Mouse (Mus musculus) kidney, postnatal 14 days (tissue): ENCODE results near the gene Cbfa2t3.

Source experiments
- DNase-seq: peaks from one replicate; pipeline ENCODE4 v3.0.0; 2022; ENCODE audit warnings: mixed read lengths

Gene Cbfa2t3

DNA sequence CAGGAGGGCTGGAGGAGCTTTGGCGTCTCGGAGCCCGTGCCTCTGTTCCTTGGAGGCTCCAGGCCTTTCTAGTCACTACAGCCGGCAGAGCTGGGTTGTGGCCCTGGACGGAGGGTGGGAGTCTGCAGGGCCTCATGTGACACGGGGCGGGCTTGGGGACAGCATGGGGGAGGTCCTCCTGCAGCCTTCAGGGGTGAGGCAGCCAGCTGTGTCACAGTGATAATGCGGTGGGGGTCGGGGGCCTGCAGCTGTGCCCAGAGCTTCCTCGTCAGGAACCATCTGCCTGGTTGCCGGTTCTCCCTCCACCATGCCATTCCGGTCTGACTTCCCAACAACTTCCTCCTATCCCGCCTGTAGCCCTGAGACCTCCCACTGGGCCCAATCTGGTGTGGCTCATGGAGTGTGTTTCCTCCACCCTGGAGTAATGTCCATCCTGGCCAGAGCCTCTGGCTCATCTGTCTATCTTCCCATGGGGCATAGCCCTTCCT, at the start of gene Cbfa2t3:
TSS of gene Cbfa2t3 (minus strand) at position 105 of the 488 bp plus-strand sequence.
- DNase-seq: peak; percentile 70

DNA sequence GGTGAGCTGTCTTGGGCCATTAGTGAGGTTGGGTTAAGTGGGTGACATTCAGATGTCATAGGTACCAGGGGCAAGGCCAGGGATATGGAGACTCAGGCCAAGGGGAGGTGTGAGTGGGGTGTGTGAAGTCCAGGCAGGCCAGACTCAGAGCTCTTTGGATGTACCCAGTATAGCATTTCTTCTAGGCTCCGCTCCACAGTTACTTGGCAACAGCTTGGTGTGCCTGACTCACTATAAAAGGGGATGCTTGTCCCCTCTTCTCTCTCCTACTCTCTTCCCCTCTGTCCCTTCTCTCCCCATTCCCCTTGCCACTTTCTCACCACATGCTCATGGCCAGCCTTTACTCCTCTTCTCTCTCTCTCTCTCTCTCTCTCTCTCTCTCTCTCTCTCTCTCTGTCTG, 48.9 kb upstream of the Cbfa2t3 start:
- DNase-seq: no peak

DNA sequence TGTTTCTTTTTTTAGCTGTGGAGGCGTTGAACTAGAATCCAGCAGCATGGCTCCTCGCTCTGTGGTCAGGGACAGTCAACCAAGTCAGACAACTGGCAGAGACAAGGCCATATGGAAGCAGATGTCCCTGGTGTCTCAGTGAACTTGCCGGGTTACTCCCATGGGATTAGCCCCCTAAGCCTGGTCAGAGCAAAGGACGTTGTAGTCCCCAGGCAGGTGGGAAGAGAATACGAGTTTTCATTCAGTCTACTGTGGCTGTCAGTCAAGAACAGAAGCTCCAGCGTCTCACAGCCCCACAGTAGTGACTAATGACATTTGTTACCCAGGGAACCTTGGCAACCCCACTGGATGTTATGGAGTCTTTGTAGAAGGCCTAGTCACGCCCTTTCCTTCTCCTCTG, 47.5 kb upstream of the Cbfa2t3 start:
- no peak for DNase-seq

DNA sequence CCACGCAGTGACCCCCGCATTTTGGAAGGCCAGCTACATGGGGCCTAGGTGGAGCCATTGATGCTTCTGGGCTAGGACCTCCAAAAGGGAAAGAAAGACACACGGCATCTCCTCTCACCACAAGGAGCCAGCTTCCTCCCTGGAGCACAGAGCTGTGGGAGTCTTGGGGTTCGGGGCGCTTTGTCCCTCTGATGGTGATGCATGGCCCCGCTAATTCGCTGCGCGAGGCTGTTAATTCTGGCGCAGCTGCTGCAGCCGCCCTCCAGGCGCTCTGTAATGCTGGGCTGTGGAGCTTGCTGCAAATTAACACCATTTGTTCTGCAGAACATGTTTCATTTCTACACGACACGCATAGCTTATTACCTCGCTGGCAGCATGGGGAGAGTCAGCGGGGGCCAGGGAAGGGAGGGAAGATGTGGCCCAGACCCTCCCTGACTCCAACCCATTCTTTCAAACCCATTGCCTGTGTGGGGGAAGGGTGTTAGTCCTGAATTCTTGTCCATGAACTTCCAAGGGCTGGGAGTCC, 46.9 kb upstream of the Cbfa2t3 start:
- DNase-seq: no peak

DNA sequence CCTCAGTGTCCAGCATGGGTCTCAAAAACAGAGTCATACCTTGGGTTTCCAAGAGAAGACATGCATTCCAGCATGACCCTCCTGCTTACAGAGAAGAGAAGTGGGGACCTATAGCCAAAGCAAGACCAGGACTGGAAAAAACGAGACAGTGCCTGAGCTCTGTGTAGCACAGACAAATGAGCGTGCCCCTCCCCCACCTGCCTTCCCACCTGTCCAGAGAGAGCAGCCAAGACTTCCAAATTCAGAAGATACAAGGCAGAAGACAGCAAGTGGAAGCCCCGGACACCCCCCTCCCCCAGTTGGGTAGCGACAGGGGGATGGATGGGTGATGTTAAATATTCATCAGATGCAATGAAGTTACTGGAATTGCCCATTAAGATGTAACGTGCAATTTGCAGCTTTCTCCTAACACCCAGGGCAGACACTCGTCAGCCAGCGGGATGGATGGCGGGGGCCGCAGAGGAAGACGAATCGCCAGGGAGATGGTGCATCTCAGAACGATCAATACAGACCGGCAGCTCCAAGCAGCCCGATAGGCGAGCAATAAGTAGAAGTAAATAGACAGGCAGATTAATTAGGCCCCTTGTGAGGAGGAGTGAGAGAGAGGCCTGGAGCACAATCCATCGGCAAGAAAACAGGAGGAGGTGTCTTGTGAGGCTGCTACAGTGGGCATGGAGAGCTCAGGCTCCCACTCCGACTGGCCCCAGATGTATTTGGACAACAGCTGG, 46.3 kb upstream of the Cbfa2t3 start:
- DNase-seq: no peak

DNA sequence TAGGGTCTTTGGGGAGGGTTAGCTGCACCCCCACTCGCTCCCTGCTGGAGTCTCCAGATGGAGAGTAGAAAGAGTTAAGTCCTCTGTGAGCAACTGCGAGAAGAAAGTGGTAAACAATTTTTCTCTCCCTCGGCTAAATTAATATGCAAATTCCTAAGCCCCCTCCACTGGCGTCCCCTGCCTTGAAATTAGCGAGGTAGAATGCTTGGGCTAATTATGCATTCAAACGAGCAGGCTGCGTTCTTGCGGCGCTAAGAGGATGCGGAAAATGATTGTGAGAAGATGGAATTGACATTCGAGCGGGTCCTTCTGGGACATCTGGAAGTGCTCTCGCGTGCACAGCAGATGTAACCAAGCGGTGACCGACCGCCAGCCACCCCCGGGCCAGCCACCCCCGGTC, 43.6 kb upstream of the Cbfa2t3 start:
- no peak for DNase-seq

DNA sequence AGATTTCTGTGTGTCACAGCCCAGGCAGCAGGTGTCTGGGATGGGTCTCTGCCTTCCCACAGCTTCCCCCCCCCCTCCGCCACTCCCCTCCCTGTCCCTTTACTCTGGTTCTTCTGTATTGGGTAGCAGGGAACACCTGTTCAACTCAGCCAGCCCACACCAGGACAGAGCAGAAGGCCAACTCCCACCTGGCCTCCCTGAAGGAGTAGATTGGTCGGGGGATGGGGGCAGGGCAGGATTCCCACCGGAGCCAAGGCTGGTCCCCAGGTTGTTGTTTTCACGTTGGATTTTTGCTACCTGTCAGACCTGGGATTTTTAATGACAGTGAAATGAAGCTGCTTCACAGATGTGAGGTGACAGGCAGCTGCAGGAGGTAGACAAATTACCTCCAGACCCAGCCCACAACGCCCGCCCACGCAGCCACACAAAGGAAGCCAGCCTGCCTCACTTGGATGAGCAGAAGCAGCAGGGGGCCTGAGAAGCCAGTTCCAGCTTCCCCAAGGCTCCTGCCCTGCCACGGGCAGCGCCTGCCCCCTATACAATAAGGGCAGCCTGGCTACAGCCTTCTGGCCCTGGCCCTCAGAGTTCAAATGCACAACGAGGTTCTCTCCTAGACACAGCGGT, 40.3 kb upstream of the Cbfa2t3 start:
- no peak for DNase-seq

DNA sequence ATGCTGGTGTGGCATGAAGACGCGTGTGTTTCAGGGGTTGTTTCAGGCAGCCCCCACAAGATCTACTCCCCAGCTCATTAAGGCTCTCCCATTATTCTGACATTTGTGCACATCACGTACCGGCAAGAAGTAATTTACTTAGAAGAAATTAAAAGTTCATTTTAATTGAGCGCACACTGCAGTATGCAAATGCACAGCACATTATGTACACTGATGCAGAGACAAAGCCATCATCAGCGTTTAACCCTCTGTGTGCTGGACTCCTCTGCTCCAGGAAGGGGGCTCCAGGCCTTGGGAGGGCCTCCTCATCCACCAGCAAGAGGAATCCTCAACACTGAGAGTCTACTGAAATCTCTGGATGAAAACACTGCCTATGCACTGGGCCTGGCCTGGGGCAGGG, 39.0 kb upstream of the Cbfa2t3 start:
- no peak for DNase-seq

DNA sequence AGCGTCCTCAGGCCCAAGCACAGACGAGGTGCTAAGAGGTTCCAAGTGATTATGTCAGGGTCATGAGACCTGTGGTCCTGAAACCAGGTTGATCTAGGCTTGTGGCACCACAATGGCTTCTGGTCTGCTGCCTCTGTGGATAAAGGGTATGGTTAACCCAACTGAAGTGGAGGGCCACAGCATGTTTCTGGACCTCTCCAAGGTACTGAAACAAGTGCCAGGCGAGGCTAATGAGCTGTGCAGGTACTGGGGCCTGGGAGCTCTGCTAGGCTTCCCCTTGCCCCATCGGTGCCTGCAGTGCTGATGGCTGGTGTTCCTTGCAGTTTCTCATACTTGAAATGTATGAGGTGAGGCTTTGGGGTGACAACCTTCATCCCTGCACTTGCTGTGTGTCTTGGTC, 38.2 kb upstream of the Cbfa2t3 start:
- no peak for DNase-seq

DNA sequence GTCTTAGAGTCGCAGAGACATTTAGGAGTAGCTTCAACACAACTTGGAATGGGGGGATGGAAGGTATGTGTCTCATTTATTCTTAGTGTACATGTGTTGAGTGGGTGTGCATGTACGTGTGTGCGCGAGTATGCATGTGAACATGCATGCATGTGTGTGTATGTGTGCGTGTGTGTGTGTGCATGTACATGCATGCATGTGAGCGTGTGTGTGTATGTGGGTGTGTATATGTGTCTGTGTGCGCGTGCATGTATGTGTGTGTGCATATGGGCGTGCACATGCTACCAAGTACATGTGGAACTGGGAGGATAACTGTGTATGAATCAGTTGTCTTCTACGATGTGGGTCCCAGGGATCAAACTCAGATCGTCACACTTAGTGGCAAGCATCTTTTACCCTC, 37.7 kb upstream of the Cbfa2t3 start:
- DNase-seq: no peak

DNA sequence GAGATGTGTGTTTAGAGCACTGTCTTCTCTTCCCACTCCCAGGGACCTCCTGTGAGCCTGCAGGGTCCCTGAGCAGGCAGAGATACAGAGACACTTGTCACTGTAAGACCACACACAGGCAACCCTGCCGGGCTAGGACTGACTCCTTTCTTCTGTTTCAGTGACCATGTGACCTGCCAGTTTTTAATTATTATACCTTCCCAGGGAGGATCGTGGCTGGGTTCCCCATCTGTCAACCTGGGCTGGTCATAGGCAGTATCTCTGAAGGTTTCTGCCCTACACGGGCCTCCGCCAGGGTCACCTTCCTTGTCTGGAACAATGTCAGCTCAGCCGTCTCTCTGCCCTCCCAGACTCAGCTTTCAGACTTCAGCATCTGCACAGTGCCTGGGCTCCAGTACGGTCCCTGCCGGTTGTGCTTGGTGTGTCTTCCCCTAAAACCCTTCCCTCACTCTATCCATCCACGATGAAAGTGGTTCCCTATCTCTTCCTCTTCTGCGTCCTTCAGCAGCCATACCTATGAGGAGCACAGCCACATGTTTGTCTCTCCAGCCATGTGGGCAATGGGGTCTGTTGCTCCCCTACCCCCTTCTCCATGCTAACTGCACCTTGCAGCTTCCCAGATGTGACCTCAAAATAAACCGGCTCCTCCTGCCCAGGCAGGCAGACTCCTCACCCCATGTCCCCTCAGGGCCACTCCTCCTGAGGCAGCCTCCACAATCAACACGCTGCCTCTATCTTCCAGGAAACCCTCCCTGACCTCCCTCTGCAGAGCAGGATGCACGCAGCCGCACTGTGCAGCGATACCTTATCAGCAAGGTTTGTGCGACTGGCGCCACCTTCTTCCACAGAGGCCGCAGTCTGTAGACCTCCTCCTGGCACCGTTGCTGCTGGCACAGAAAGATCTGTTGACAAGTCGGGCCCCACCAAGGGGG, 36.9 kb upstream of the Cbfa2t3 start:
- DNase-seq: no peak

DNA sequence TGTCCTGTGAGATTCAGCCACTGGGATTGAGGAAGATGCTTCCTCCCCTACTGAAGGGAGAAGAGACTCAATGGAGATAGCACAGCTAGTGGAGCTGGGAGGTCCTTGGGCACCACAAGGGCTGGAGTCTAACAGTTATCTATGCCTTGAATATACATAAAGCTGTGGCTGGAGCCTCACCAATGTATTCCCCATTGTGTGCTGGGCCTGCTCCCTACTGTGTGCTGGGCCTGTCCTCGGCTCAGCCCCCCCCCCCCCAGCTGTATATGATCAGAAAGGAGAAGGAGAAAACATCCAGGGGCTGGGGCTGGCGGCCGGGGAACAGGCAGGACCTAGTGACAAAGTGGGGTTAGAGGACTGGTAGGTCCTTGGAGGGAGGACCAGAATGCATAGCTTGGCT, 36.2 kb upstream of the Cbfa2t3 start:
- DNase-seq: no peak

DNA sequence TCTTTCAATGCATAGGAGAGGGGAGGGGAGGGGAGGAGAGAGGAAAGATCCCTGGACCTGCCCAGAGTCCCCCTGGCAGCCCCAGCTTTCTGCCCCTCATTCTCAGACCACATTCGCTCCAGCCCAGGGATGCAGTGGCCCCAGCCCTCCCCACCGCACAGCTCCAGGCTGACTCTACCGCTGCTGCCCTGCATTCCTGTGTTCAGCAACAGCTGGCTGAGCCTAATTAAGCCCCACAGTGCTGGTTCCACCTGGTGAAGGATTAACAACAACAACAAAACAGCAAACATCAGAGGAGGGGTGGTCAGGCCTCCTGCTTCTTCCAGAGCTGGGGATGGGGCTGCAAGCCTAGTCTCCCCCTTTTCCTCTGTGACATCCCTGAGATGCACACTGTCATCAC, 29.7 kb upstream of the Cbfa2t3 start:
- no peak for DNase-seq

DNA sequence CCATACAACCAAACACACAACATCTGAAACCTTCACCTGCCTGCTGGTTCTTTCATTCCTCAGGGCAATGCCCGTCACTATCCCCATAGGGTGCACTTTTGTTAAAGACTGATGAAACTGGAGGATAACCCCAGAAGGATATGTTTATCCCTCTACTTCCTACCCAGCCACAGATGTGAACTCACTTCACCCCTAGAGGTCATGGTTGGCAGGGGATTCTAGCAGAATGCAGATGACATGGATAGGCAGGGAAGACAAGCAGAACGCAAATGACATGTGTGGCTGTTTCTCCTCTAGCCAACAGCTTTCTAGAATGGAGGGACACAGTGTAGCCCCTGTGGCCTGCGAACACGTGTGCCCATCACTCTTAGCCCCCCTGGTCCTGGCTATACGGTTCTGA, 28.5 kb upstream of the Cbfa2t3 start:
- no peak for DNase-seq

DNA sequence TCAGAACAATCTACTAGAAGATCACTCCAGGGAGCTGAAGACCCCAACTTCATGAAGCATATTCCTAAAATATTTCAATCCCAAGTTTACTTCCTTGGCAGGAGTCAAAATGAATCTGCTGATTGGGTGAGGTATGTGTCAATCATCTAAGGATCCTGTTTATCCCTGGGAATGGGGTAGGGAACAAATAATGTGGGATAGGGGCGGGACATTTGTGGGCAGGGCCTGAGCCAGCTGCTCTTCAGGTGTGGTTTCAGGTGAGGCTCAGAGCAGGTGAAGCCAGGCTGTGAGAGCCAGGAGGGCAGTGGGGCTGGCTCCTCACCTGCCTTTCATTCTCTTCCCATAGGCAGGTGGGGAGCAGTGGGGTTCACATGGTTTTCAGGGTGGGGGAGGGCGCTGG, 27.9 kb upstream of the Cbfa2t3 start:
- DNase-seq: no peak

DNA sequence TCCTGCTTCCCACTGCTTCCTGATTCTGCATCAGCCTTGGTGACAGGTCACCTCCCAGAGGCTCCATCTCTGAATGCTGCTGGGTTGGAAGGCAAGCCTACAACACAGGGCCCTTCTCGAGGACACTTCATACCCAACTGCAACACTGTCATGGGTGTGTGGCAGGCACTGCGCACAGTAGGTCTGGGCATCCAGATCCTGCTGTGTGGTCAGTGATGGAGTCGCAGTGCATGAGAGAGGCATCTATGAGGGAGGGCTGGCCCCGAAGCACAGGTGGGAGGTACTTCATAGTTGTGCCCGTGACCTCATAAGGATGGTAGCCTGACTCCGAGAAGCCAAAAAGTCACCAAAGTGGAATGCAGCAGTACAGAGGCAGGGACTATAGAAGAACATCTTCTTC, 26.3 kb upstream of the Cbfa2t3 start:
- DNase-seq: no peak

DNA sequence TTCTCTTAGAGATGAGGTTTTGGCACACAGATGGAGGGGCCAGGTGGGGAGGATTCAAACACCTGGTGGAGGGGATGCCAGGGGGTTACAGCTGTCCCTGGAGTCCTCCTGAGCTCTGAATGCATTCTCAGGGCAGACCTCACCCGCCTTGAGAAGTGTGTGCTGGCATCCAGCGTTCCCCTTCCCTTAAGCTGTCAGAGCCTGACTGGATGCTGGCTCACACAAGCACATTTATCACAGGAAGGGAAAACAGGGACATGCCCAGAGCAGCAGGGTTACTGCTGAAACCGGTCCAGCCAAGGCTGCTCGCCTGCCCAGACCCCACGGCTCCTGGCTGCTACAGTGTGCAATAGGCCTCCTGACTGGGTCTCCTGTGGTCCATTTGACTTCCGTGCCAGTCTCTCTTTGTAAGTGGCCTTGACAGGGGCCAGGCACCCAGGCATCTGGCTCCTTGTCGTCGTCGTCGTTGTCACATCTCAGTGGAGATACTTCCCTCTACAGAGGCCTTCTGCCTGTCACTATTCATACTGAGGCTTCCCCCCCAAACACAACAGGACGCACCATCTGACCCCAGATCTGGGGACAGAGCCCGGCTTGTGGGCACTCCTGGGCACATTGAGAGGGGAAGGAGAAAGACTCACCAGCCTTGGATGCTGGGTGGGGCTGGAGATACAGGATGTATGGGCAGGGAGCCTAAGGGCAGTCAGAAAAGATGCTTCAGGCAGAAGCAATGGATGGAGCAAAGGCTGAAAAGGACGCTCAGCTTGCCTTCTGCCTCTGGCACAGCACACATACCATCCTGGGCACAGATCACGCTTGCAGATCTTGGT, 22.1 kb upstream of the Cbfa2t3 start:
- no peak for DNase-seq

DNA sequence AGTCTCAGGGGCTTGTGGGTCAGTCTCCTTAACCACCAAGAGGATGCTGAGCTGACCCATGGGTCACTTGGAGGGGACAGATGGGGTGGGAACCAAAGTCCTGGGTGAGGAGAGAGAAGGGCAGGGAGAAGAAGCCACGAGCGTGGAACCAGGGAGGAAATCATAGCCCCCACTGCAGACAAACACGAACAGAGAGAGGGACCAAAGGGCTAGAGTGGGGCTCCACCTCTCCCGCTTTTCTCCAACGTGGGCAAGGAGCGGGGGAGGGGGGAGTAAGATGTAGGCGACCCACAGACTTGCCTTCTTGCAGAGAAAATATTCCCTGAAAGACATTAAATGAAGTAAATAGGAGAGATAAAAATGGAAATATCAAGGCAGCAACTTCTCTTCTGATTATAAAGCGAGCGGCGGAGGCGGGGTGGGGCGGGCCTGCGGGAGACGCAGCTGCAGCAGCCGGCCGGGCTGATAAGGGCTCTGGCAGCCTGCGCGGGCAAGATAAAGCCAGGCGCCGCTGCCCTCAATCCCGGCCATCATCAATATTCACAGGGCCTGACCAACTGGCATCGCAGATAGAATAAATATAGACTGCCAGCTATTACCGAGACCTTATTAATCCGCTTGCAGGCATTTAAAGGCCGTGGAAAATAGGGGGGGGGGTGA, 21.3 kb upstream of the Cbfa2t3 start:
- DNase-seq: no peak

DNA sequence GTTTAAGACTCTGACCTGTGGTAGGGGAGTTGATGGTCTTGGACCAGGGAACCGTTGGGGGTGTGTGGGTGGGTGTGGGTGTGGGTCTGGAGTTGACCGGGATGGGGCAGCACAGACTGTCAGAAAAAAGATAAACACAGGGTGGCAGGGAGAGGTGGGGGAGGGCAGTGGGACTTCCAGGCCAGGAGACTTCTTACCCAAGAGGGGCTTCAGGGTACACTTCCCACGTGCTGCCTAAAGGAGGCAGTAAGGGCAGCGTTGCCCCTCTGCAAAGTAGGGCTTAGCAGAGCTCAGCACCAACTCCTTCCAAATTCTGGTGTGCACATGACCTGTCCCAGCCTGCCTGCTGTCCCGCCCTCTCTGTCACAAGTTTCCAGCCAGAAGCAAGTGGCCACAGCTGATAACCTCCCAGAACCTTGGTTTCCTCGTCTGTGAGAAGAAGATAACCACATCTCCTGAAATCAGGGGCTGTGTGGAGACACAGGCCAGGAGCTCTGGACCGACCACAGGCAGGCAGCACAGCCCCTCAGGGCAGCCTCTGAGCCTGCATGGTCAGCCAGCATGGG, 20.7 kb upstream of the Cbfa2t3 start:
- DNase-seq: no peak

DNA sequence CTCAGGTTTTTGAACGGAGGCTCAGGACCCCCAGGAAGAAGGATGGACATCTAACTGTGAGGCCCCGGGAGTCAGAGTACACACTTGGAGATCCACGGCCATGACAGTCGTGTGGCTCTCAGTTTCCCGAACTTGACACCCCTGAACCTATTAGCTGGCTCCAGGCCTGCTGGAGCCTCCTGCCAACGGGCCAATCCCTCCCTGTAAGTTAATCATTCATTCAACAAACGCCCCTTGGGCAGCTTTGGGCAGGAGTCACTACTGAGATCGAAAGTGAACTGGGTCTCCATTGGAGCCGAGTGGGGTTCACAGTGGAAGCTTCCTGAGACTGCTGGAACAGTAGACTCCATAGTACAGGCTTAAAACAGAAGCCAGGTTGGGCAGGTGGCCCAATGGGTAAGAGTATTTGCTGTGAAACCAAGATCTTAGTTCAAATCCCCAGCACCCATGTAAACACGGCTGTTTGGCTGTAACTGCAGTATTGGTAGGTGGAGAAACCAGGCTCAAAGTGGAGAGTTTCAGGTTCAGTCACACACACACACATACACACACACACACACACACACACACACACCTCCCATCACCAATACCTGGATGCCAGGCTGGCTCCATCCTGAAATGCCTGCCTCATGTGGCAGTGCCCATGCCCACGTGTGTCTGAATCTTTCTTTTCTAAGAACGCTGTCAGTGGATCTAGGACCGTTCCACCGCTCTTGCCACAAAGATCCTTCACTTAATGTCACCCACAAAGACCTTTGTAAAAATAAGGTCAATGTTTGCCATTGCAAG, 20.0 kb upstream of the Cbfa2t3 start:
- DNase-seq: no peak
